Mouse (Mus musculus): ENCODE measurements around the gene Mkrn3.

Mkrn3 gene

DNA sequence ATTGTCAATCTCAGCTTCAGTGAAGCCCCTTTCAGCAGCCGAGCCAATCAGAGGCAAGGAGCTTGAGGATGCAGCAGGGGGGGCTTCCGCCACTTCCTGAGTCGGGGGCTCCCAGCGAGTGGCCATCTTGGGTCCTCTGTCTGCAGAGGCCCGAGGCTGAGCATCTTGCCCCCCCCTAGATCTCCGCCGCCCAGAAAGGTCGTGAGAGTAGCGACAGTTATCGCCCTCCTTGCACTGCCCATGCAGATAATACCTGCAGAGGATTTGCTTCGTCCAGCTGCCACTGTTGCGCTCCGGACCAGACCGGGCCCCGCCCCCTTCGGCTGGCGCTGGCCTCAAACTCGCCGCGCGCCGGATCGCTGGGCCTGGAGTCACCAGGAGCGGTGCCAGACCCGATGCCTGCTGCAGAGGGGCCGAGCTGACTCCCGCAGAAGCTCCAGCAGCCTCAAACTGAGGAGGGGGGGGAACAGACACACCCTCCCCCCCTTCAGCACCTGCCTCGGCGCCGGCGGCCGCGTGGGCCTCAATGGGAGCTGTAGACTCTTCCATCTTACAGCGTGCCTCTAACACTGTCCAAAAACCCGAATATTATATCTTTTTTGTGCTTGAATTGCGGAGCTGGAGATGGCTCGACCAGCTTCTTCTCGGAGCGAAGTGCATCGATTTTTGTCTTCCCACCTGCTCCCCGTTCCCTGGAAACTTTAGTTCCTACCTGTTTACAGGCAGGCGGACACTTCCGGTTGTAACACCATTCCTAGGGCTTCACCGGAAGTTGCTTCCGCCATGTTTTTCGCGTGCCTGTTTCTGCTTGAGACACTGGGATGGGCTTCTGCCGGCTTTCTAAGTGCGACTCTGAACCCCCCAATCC is at the start of gene Mkrn3:
Gene Mkrn3 (minus strand): TSS at position 647 of the 868 bp plus-strand sequence.
- in situ Hi-C loops (cut with MboI, MseI): no loop called here

DNA sequence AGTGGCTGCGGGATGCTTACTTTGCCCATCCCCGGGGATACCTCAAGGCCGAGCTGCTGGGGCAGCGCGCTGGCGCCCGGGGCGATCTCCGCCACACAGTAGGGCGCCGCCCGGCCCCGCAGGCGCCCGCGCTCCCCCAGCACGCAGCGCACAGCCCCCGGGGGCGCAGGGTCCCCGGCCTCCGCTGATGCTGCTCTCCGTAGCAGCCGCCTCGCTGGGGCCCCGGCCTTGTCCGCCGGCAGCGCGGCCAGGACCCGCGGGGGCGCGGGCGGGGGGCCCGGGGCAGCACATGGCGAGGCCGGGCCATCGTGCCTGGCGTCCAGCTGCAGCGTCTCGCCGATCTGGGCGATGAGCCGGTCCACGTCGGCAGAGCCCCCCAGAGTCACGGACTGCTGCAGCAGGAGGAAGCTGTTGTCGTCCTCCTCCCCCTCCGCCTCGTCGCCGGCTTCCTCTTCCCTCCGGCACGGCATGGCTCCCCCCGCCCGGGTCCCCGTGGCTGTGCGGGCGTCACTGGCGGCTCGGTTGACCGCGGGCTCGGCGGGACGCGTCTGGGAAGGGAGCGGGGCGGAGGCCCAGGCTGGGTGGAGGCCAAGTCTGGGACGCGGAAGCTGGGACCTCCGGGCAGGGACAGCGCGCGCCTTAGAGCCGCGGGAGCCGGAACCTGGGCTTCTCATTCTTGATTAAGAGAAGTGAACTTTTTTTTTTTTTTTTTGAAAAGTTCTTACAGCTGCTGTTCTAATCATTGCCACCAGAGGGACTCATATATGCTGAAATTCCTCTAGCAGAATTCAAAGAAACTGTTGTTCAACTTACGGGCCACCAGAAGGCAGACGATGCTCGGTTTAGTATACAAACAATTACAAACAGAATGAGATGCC is 44.2 kb upstream of the Mkrn3 start, which contains the start of gene Peg12:
Gene Peg12 (minus strand): TSS at position 633 of the 878 bp plus-strand sequence.
- in situ Hi-C loops (cut with MboI, MseI): no loop called here

DNA sequence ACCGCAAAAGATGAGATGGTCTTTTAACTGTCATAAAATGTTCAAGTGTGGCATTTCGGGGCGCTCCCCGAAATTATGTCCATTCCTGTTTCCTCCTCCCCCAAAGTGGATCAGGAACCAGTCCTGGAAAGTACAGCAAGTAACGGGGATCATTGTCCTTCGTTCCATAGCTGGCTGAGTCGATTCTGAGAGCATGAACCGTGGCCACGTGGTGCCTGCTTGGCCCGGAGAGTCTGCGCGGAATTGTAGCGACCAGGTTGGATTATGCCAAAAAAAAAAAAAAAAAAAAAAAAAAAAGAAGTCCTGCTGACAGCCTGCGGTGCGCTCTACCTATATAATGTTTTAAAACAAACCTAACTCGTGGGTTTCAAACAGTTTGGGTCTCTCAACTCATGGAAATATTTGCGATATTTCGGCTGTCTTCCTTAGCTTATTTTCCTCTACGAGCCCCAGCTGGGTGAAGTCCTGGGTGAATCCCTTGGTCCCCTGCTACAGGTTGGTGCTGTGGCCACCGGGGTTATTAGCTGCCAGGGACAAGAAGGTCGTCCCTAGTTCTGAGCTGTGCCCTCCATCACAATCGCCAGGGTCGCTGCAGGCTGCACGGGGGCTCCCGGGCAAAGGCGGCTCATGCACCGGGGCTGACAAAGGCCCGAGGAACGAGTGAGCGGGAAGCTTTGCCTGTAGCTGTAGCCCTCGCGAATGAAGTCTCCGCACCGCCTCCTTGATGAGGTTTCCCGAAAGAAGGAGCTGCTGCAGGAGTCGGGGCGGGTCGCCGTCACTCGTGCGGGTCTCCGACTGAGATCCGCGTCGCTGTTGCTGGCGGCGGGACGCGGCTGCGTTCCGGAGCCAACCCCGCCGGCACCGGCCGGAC is 43.3 kb upstream of the Mkrn3 start:
- in situ Hi-C loops (cut with MboI, MseI): no loop called here

DNA sequence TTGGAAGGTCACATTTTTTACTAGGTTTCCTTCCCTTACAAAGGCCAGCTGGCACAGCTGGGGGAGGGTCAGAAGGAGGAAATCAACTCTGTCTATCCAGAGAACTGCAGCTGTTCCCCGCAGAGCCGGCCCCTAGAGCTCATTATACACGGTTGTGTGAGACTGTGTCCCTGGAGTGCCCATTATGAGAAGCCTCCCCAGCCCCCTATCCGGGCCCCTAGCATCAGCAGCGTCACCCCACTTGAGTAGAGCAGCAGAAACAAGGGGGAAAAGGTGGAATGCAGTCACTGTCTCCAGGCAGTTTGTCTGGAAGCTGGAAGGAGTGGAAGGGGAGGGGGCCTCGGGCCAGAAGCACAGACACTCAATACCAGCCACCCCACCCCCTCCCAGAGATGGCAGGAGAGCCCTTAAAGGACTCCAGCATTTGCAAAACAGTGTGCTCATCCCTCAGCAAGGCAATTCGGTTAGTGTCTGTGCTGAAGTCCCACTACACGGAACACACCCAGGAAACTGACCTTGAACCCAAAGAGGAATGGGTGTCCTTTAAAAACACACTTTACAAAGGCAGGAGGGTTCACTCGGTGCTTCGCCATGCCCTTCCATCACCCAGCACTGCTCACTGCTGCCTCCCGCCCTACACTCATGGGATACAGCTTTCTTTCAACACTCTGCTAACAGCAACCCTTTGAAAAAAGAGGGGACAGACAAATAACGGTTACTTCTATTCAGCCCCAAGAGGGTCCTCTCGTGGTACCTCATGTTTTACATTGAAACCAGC is 42.5 kb upstream of the Mkrn3 start:
- in situ Hi-C loops (cut with MboI, MseI): no loop called here

DNA sequence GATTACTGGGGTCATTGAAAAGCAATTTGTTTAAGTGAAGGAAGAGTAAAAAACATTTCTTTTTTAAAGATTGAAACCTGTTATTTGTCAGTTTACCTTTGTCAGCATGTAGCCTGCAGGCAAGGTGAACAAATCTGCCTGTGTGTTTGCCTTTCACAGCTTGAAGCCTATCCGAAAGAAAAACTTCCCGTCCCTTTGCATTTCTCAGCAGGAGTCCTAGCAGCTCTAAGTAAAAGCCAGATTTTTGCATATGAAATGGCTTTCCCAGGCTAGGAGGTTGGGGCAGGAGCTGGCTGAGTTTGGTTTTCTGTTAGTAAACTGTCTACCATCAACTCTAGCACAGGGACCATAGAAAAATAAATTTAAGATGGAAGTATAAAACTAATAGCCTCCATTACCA is 32.4 kb upstream of the Mkrn3 start:
- in situ Hi-C loops (cut with MboI, MseI): no loop called here

DNA sequence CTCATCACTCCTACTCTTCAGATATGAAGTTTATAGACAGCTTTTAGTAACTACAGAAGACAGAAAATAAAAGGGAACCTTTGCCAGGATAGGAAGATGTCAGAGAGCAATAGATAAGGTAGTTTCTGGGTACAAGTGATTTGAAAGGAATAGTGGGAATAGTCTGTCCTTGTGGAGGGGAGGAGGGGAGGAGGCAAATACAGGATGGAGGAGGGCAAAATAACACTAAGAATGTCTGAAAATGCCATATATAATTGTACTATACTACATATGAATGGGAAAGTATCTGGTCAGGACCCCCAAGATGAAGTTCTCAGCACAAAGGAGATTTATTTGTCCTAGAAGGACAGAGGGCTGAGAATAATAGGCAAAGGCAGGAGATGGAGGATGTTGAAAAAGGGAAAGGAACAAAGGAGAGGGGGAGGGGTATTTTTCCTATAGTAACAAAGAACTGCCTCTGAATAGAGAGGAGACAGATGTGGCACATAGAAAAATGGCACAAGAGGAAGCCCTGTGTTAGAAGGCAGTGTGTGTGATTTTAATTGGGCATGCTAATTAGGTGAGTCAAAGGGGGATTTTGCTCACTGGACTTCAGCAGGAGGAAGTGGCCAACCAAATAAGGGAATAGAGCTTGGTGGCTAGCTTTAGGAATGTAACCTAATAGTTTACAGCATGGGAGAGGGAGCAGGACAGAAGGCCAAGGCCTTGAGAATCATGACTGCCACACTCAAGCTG is 25.7 kb upstream of the Mkrn3 start:
- in situ Hi-C loops (cut with MboI, MseI): no loop called here

DNA sequence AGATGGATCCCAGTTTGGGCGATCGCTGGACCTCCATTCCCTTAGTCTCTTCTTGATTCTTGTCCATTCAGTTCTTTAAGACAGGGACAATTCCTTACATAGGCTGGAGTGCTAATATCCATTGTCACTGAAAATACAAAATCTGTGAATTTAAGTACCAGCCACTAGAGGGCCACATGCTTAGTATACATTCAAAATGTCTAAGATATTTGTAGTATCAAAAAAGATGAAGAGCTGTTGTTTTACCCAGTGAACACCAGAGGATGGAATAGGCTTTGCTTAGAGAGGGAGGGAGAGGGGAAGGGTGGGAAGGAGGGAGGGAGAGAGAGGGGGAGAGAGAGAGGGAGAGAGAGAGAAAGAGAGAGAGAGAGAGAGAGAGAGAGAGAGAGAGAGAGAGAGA is 16.5 kb upstream of the Mkrn3 start:
- in situ Hi-C loops (cut with MboI, MseI): no loop called here

DNA sequence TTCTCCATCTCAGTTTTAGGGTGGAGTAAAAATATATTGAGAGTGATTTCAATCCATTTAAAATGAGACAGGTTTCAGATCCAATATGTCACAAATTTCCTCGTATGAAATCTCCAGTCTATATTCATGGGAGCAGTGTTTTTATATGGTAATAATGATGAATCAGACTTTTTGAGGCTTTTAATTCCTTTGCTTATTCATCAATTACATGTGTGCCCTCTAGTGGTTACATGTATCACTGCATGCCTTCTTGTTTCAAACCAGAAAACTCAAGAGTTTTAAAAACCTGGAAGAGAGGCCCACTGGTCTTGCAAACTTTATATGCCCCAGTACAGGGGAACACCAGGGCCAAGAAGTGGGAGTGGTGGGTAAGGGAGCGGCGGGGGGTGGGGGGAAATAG is 13.3 kb upstream of the Mkrn3 start:
- in situ Hi-C loops (cut with MboI, MseI): no loop called here

DNA sequence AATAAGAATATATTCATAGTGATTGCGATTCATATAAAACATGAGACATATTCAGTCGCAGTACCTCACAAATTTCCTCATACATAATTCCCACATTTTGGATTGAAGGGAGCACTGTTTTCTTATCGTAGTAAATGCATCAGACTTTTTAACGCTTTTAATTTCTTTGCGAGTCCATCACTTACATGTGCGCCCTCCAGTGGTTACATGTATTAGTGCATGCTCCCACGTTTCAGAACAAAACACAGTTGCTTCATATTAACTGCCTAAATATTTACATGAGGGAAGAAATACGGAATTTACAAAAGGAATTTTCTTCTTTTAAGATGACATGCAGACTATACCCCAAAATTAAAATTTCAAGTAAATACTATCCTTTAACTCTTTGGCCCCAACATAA is 8.4 kb upstream of the Mkrn3 start:
- in situ Hi-C loops (cut with MboI, MseI): no loop called here

DNA sequence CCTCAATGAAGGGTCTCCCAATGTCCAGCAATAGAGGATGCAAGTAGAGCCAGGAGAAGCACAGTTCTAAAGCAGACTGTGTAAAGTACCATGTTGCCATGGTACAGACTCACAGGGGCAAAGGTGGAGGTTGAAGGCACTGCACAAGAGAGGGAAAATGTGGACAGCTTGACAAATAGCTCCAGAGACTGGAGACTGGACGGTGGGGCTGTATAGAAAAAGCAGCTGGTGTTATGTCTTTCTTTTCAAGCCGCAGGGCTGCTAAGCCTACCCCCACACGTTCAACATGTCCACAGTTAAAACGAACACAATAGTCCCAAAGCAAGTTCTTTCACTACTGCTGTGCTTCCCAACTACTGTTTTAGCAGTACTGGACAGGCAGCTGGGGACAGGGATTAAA is 3.3 kb upstream of the Mkrn3 start:
- in situ Hi-C loops (cut with MboI, MseI): no loop called here

DNA sequence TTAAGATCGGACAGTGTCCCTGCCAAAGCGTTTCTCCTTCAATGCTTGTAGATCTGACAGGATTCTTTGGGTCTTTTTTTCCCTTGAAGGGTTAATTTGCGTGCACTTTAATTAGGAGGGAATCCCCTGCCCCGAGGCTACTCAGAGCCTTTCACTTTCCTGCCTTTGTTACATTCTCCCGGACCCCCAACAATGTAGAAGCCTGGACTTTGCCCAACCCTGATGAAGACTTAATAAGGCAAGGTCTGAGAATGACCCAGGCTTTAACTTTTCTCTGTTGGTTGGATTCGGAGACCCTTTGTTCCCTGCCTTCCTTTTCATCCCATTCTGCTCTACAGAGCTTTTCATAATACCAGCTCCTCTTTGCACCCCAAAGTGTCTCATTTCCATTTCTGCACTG is 627 bp upstream of the Mkrn3 start:
- in situ Hi-C loops (cut with MboI, MseI): no loop called here

DNA sequence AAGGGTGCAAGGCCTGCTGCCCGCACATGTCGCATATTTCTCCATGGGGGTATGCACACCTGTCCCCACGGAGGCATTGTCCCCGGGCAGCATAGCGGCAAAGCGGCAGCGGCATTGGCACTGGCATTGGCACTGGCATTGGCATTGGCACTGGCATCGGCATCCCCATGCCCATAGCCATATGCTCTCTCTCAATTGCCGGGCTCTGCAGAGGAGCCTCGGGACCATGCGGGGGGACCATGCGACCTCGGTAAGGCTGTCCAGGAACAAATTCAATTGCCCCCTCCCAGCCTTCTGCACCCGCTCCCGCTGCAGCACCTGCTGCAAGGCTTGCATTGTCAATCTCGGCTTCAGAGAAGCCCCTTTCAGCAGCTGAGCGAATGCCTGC is 840 bp downstream of the Mkrn3 start:
- in situ Hi-C loops (cut with MboI, MseI): no loop called here

DNA sequence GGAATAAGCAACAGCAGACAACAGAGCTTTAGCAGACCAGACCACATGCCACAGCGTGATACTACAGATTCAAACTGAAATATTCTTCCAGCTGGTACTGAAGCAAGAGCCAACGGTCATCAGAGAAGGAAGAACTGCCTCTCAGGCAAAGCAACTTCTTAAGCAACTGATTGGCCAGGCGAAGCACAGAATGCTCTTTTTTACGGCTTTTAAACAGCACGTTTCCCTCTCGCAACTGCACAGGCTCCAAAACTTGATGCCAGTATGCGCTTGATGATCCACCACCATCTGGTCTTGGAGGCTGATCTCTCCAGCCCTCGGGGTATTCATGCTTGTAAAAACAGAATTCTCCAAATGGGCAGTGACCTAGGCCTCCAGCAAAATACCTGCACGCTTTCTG is 1.6 kb downstream of the Mkrn3 start:
- in situ Hi-C loops (cut with MboI, MseI): no loop called here

DNA sequence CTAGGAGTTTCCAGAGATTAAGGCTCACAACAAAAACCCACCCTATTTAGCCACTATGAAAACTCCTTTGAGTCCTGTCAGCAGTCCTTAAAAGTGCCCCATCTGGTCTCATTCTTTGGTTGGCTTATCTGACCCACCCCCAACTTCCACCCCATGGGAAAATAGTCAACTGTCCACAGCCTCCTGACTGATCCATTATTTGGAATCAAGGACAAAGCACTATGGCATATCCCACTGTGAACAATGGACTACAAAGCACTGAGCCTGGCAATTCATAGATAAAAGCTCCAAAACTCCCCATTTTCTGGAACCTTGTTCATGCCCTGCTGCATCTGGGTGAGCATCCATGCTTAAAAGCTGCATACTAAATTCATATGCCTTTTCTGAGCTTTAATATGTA is 3.8 kb downstream of the Mkrn3 start:
- in situ Hi-C loops (cut with MboI, MseI): no loop called here

DNA sequence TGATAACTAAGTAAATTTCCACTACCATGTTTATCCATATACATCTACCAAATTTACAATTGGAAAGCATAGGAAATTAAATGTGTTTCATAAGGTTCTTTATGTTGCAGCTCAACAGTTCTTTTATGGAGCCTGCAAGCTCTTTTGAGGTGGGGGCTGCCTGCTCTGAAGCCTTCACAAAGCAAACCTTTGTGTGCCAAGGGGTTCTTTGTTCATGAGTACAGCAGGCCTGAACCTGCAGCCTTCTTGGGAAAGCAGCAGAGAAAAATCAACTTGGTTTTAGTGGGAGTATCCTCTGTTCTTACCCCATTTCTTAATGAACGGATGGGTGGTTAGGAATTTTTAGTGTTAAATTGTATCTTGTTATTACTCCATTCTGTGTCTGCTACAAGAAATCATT is 4.7 kb downstream of the Mkrn3 start:
- in situ Hi-C loops (cut with MboI, MseI): no loop called here

DNA sequence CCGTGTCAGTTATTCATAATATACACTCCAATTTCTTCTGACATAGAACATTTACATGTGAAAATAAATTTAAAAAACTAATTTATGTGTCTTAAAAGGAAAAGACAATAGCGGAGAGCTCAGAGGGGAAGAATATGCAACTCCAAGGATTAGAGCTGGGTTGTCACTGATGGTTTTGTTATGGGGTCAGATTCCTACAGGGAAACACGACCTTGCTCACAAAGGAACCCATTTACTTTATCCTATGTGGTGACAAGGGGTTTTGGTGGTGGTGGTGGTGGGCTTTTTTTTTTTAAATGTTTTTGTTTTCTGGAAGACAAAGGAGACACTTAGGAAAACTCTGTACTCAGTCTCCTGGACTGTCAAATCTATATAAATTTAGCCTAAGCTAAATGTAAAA is 12.1 kb downstream of the Mkrn3 start:
- in situ Hi-C loops (cut with MboI, MseI): no loop called here

DNA sequence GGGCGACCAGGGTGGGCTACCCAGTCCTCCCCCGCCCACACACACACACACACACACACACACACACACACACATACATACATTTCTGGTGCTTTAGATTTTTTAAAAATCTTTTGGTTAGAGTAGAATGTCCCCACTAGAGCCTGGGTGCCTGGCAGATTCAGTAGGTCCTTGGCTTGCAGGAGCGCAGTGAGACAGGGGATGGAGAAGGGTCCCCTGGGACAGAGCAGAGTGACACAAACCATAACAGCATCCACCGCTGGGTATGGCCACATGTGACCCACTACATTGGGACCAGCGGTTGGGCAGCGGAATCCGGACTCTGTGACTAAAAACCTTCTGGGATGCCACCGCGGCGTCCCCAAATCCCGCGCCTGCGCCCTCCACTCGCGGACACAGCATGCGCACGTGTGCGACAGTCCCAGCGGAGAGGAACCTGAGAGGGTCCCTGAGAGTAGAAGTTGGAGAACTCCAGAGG is 13.3 kb downstream of the Mkrn3 start:
- in situ Hi-C loops (cut with MboI, MseI): no loop called here

DNA sequence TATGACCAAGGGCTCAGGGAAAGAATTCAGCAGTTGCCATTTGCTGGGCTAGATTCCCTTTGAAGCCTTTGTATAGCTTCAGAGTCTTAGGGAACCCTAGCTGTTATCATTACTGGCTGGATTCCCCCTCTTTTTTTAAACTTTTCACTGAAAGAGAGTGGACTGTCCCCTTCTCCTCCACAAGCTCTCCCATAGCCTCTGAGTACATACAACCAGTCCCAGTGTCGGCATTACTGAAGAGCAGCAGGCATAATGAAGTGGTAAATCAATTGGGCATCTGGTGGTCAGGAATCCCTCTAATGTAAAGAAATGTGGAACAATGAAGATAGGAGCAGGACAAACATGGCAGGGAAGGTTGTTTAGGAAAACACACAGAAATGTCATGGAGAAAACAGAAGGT is 27.7 kb downstream of the Mkrn3 start:
- in situ Hi-C loops (cut with MboI, MseI): loop anchor here (10.0 kb wide), 2 partner anchors 1787 to 1907 kb away; no protein-coding TSS in a partner anchor

DNA sequence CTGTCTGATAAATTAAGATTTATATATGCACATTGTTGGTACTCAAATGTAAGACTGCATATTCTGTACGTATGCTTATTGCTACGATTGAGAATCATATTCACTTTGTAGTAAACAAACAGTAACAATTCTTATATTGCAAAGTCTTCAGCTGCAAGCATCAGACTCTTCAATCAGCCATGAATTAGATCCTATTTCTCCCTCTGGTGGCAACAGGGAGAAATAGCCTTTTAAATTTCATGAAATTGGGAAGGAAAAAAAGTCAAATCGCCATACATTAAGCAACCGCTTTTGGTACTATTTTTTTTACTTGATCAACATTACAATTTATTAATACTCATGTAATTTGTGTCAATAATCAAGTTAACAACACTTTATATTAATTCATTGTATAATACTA is 31.6 kb downstream of the Mkrn3 start:
- in situ Hi-C loops (cut with MboI, MseI): no loop called here

DNA sequence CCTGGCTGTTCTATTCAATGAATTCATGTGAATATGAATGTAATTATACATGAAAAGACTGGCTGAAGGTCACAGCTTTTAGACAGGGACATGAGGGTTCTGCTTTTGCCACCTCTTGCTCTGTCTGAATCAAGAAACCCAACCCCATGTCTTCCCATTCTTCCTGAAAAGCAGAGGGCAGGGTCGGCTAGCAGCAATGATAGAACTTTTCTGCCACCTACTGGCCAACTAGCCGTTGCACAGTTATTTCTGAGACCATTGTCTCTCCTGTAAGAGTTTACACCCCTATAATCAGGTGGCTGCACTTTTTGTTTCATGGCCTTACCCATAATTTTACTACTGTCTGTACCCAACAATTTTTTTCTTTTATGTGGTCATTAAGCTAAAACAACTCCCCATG is 37.5 kb downstream of the Mkrn3 start:
- in situ Hi-C loops (cut with MboI, MseI): no loop called here
